In genomic region chr17:47599511-47600297, GRCm38 (mm10) we compare ENCODE assay signal across 8 mouse cellular contexts. TPM values are rescaled to one million over a fixed set of nuclear protein-coding genes. Genes with fewer than 3 reads are reported as not detected.
DNase-seq lines count a peak whose midpoint lies in the region; ATAC-seq and TF ChIP-seq lines count a peak whose summit lies in the region.
"Had no signal": no experiment of that assay in that cellular context is flagged by ENCODE, and none has a peak within 500 bp of the region (broad histone marks: within the 10 kb centered on the region; RNA-seq: fewer than 3 reads in every experiment).

No protein-coding gene starts in this region.

- no peak for TF ChIP-seq EP300 in CH12.LX (IDR thresholded peaks at IDR 0.05; ENCODE audit: low read length)

- in situ Hi-C loops in CH12.LX (cut with MboI; ENCODE audit: low pct_ligation_motif_present, low pct_unique_long_range_greater_than_20kb, low sequenced_read_pairs), result loop anchor here (5.0 to 25.0 kb wide), 2 partner anchors 87 to 212 kb away; partner anchors contain the start of gene Guca1b

- no peak overlapping the region for H3K4me2 ChIP-seq in CH12.LX (ENCODE audit: insufficient read depth, low read depth, poor library complexity, severe bottlenecking)
- no peak overlapping the region for H3K4me2 ChIP-seq in heart, embryonic 14.5 days (ENCODE audit: low read length)
- no peak overlapping the region for H3K4me2 ChIP-seq in lung, embryonic 14.5 days

- no peaks in the 10 kb centered on the region for H3K27me3 ChIP-seq in CH12.LX (replicated peaks)
- no peaks in the 10 kb centered on the region for H3K27me3 ChIP-seq in heart, embryonic 14.5 days (ENCODE audit: control insufficient read depth, insufficient read depth, low read length)
- H3K27me3 ChIP-seq in lung, embryonic 14.5 days (ENCODE audit: insufficient read depth, low read length), result no peaks in the 10 kb centered on the region

- dilution Hi-C loops in CH12.LX (cut with MboI; ENCODE audit: extremely low pct_ligation_motif_present, extremely low pct_unique_long_range_greater_than_20kb, low sequenced_read_pairs), result no loop called here

- no peak for TF ChIP-seq RAD21 in CH12.LX (IDR thresholded peaks at IDR 0.05; ENCODE audit: low read depth, low read length)

- WGBS in heart, embryonic 14.5 days, result 73% methylated on average over 11 of the region's 11 CpGs
- WGBS in lung, embryonic 14.5 days, result 64% methylated on average over 11 of the region's 11 CpGs

- TF ChIP-seq POLR2A in CH12.LX (IDR thresholded peaks at IDR 0.05; ENCODE audit: low read depth, low read length), result peak; percentile 3; the same call in 1 of the 2 replicates

- H3K4me3 ChIP-seq in CH12.LX (replicated peaks in 1 of 3; ENCODE audit: low read depth in 2 of 3, low read length in 2 of 3, poor library complexity in 1 of 3), result no peak overlapping the region
- H3K4me3 ChIP-seq in heart, embryonic 14.5 days (ENCODE audit: control insufficient read depth in 1 of 2, insufficient read depth in 1 of 2, low read depth in 1 of 2, low read length in 2 of 2), result no peak overlapping the region
- no peak overlapping the region for H3K4me3 ChIP-seq in lung, embryonic 14.5 days (ENCODE audit: low read depth, low read length)
- H3K4me3 ChIP-seq: erythroblast, embryonic 14.5 days had no signal

- H3K79me2 ChIP-seq in CH12.LX (replicated peaks; ENCODE audit: control insufficient read depth, extremely low read depth, insufficient read depth, poor library complexity, severe bottlenecking), result peaks cover 4% of the 10 kb centered on the region; the same call in 1 of the 2 replicates

- H3K27ac ChIP-seq in CH12.LX (ENCODE audit: insufficient read depth, low read depth), result peak overlapping the region; percentile 22; the same call in 1 of the 2 replicates
- peak overlapping the region; percentile 60 to 70 for H3K27ac ChIP-seq in heart, embryonic 14.5 days (replicated peaks in 1 of 2; ENCODE audit: control insufficient read depth in 1 of 2, insufficient read depth in 1 of 2, low read depth in 2 of 2, low read length in 2 of 2)
- H3K27ac ChIP-seq in lung, embryonic 14.5 days (ENCODE audit: low read depth), result peak overlapping the region; percentile 43; the same call in 1 of the 2 replicates

- no peak for ATAC-seq in heart, embryonic 14.5 days (ENCODE audit: insufficient number of reproducible peaks, insufficient read depth, low FRiP score, low read depth)
- no peak for ATAC-seq in lung, embryonic 14.5 days (ENCODE audit: insufficient read depth)
- no peak for ATAC-seq in frontal cortex, adult (ENCODE audit: low TSS enrichment)

- H3K9ac ChIP-seq in CH12.LX (ENCODE audit: insufficient read depth, low read depth), result no peak overlapping the region
- H3K9ac ChIP-seq in heart, embryonic 14.5 days (ENCODE audit: low read length), result no peak overlapping the region
- H3K9ac ChIP-seq in lung, embryonic 14.5 days, result no peak overlapping the region

- H3K9me3 ChIP-seq in CH12.LX (replicated peaks; ENCODE audit: low read length), result no peaks in the 10 kb centered on the region
- no peaks in the 10 kb centered on the region for H3K9me3 ChIP-seq in heart, embryonic 14.5 days (ENCODE audit: control insufficient read depth, low read length)
- H3K9me3 ChIP-seq in lung, embryonic 14.5 days (ENCODE audit: low read depth, low read length), result no peaks in the 10 kb centered on the region

- peaks cover 58 to 86% of the 10 kb centered on the region in 2 experiments for H3K36me3 ChIP-seq in CH12.LX (replicated peaks in 1 of 2; ENCODE audit: control insufficient read depth in 1 of 2, insufficient read depth in 1 of 2, low read length in 1 of 2)
- peaks cover 86% of the 10 kb centered on the region for H3K36me3 ChIP-seq in heart, embryonic 14.5 days (ENCODE audit: control insufficient read depth, insufficient read depth, low read length)
- H3K36me3 ChIP-seq in lung, embryonic 14.5 days (ENCODE audit: insufficient read depth), result peaks cover 91% of the 10 kb centered on the region

- TF ChIP-seq CTCF in CH12.LX (conservative IDR thresholded peaks at IDR 0.05 in 1 of 2, IDR thresholded peaks at IDR 0.05 in 1 of 2; ENCODE audit: low read depth in 2 of 2, low read length in 2 of 2), result no peak
- TF ChIP-seq CTCF in lung, embryonic 14.5 days (IDR thresholded peaks at IDR 0.05; ENCODE audit: low read depth), result no peak

- DNase-seq in 416B (ENCODE audit: low read depth), result peak; percentile 84
- DNase-seq in CH12.LX (ENCODE audit: extremely low read depth), result no peak
- peak; percentile 48 for DNase-seq in lung, embryonic 14.5 days
- peak; percentile 63 for DNase-seq in thymus, postnatal 4 days
- DNase-seq in frontal cortex, adult 2 months (ENCODE audit: extremely low spot score in 1 of 2, low spot score in 1 of 2), result no peak

- H3K4me1 ChIP-seq in CH12.LX (ENCODE audit: control insufficient read depth in 1 of 2, insufficient read depth in 2 of 2), result peaks cover 8 to 44% of the 10 kb centered on the region in 2 experiments; a peak in 3 of 4 replicates
- peaks cover 23 to 29% of the 10 kb centered on the region in 2 experiments for H3K4me1 ChIP-seq in heart, embryonic 14.5 days (ENCODE audit: control insufficient read depth in 2 of 2, insufficient read depth in 2 of 2, low read length in 2 of 2)
- H3K4me1 ChIP-seq in lung, embryonic 14.5 days (ENCODE audit: insufficient read depth), result peaks cover 13% of the 10 kb centered on the region

TF ChIP-seq in CH12.LX, 34 proteins besides CTCF, POLR2A, EP300 and RAD21:
- TF ChIP-seq CHD2 (IDR thresholded peaks at IDR 0.05; ENCODE audit: low read length) (peak; percentile 6; the same call in 1 of the 2 replicates), TBP (conservative IDR thresholded peaks at IDR 0.05; ENCODE audit: low read depth, low read length) (no peak)

RNA-seq across cellular contexts. Expression of gene Bysl, which starts 11.6 kb away (rescaled TPM):
- total RNA-seq in CH12.LX (2012; rRNA removed) (28.0 and 40.1 TPM in 2 replicates), CH12.LX (2014; rRNA removed) (24.0 and 24.4 TPM in 2 replicates)
- polyA plus RNA-seq in CH12.LX (2012; ENCODE audit: insufficient read length, low read depth), result 57.4 and 60.5 TPM in 2 replicates
- 18.3 and 18.7 TPM in 2 replicates for polyA plus RNA-seq in heart, embryonic 14.5 days (2014; fragmentation: Nextera tagmentation; extraction: Ambion mirVana)
- polyA plus RNA-seq in lung, embryonic 14.5 days (2014; fragmentation: Nextera tagmentation; extraction: Ambion mirVana), result 24.2 and 25.4 TPM in 2 replicates
- 18.0 TPM in 2 replicates for polyA plus RNA-seq in frontal cortex, adult 2 months (2012; rRNA removed)

RNA-seq across cellular contexts. Expression of gene Med20, which starts 11.7 kb away (rescaled TPM):
- total RNA-seq in CH12.LX (2012; rRNA removed), result 30.5 and 31.0 TPM in 2 replicates
- total RNA-seq in CH12.LX (2014; rRNA removed), result 42.5 and 43.5 TPM in 2 replicates
- 31.1 and 31.2 TPM in 2 replicates for polyA plus RNA-seq in CH12.LX (2012; ENCODE audit: insufficient read length, low read depth)
- 28.6 and 30.9 TPM in 2 replicates for polyA plus RNA-seq in heart, embryonic 14.5 days (2014; fragmentation: Nextera tagmentation; extraction: Ambion mirVana)
- polyA plus RNA-seq in lung, embryonic 14.5 days (2014; fragmentation: Nextera tagmentation; extraction: Ambion mirVana), result 45.5 and 49.2 TPM in 2 replicates
- 33.2 and 34.6 TPM in 2 replicates for polyA plus RNA-seq in frontal cortex, adult 2 months (2012; rRNA removed)

RNA-seq across cellular contexts. Expression of gene Gm20517, which starts 11.7 kb away (rescaled TPM):
- 1.7 and 1.8 TPM in 2 replicates for total RNA-seq in CH12.LX (2012; rRNA removed)
- 1.8 and 2.5 TPM in 2 replicates for total RNA-seq in CH12.LX (2014; rRNA removed)
- polyA plus RNA-seq in CH12.LX (2012; ENCODE audit: insufficient read length, low read depth), result 1.1 and 2.6 TPM in 2 replicates
- 1.7 and 2.2 TPM in 2 replicates for polyA plus RNA-seq in heart, embryonic 14.5 days (2014; fragmentation: Nextera tagmentation; extraction: Ambion mirVana)
- polyA plus RNA-seq in lung, embryonic 14.5 days (2014; fragmentation: Nextera tagmentation; extraction: Ambion mirVana), result 0.74 and 1.8 TPM in 2 replicates
- polyA plus RNA-seq in frontal cortex, adult 2 months (2012; rRNA removed), result 3.5 and 3.7 TPM in 2 replicates

RNA-seq across cellular contexts. Expression of gene Usp49, which starts 30.8 kb away (rescaled TPM):
- total RNA-seq in CH12.LX (2012; rRNA removed) (2.6 and 3.4 TPM in 2 replicates), CH12.LX (2014; rRNA removed) (2.6 and 2.7 TPM in 2 replicates)
- polyA plus RNA-seq in CH12.LX (2012; ENCODE audit: insufficient read length, low read depth), result 3.7 and 4.3 TPM in 2 replicates
- 3.0 and 3.2 TPM in 2 replicates for polyA plus RNA-seq in heart, embryonic 14.5 days (2014; fragmentation: Nextera tagmentation; extraction: Ambion mirVana)
- 5.0 and 5.6 TPM in 2 replicates for polyA plus RNA-seq in lung, embryonic 14.5 days (2014; fragmentation: Nextera tagmentation; extraction: Ambion mirVana)
- 12.4 and 13.1 TPM in 2 replicates for polyA plus RNA-seq in frontal cortex, adult 2 months (2012; rRNA removed)

Comparison
In these comparisons a context has a peak if more than half of its experiments do, and no peak if none do; other contexts are left out.
1. DNase-seq: peak in 416B (single experiment), lung, embryonic 14.5 days (single experiment) and thymus, postnatal 4 days (single experiment); none in CH12.LX (single experiment) and frontal cortex, adult 2 months (0 of 2).
2. Peak in every context shown above with its lines, with median percentiles within 50 percentile points of each other: H3K27ac ChIP-seq.